Mouse (Mus musculus) forebrain, embryonic 11.5 days (tissue): ENCODE results near the gene Arl13b. TPM values are rescaled to one million over a fixed set of nuclear protein-coding genes. Genes with fewer than 3 reads are reported as not detected.

ENCODE experiments used
- ATAC-seq: fragments of 200-750 bp; cut with Nextera tagmentation; replicated peaks from 2 replicates; pipeline ENCODE4 v1.8.0; 2017; ENCODE audit warnings: moderate TSS enrichment; ENCODE audit not compliant: low FRiP score
- DNase-seq: peaks from one replicate; pipeline ENCODE4 v3.0.0-alpha.2; 2017; ENCODE audit warnings: low spot score
- H3K27ac ChIP-seq: fragments of 300-500 bp; sonication (generic); 2 replicates; pipeline ENCODE4 v1.5.1; 2014; ENCODE audit warnings: low read depth, low read length
- H3K27me3 ChIP-seq: fragments of 300-500 bp; sonication (generic); 2 replicates; pipeline ENCODE4 v1.6.1; 2014; ENCODE audit warnings: mild to moderate bottlenecking, low read length, mixed read lengths; ENCODE audit not compliant: control insufficient read depth, insufficient read depth
- H3K36me3 ChIP-seq: fragments of 300-500 bp; sonication (generic); 2 replicates; pipeline ENCODE4 v1.6.1; 2014; ENCODE audit warnings: mild to moderate bottlenecking, low read length, moderate library complexity, mixed read lengths; ENCODE audit not compliant: control insufficient read depth, insufficient read depth
- H3K4me1 ChIP-seq: fragments of 300-500 bp; sonication (generic); replicated peaks from 2 replicates; pipeline ENCODE4 v1.6.1; 2014; ENCODE audit warnings: low read length, mixed read lengths; ENCODE audit not compliant: control insufficient read depth, insufficient read depth
- H3K4me2 ChIP-seq: fragments of 300-500 bp; sonication (generic); 2 replicates; pipeline ENCODE4 v1.6.1; 2014; ENCODE audit warnings: low read depth, mild to moderate bottlenecking, low read length, moderate library complexity, mixed read lengths; ENCODE audit not compliant: severe bottlenecking
- H3K4me3 ChIP-seq: fragments of 300-500 bp; sonication (generic); 2 replicates; pipeline ENCODE4 v1.5.1; 2014; ENCODE audit warnings: low read depth, low read length
- H3K9ac ChIP-seq: fragments of 300-500 bp; sonication (generic); 2 replicates; pipeline ENCODE4 v1.6.1; 2014; ENCODE audit warnings: low read length
- H3K9me3 ChIP-seq: fragments of 300-500 bp; sonication (generic); 2 replicates; pipeline ENCODE4 v1.6.1; 2016; ENCODE audit warnings: low read length, mixed read lengths; ENCODE audit not compliant: control insufficient read depth
- WGBS: fragments of 180-500 bp; shearing (Covaris S2); extraction: QIAGEN DNeasy Blood & Tissue Kit; methylation state at CpG from one replicate; pipeline ENCODE4 v1.1.7; 2014; 5-methylcytosine and 5-hydroxymethylcytosine counted together
- polyA plus RNA-seq: library from polyadenylated mRNA; unstranded; fragments of >200 nt; fragmentation: Nextera tagmentation; extraction: Ambion mirVana; gene quantifications from 2 replicates; pipeline ENCODE4 v1.2.1, GENCODE M21; 2014

Gene Arl13b
- polyA plus RNA-seq, 1 experiment from 2014 or later: 15.8 TPM

GRCm38 (mm10) chr16:62832027-62832426 is 14.8 kb downstream of the Arl13b start:
- Histone ChIP-seq H3K9me3 (no peaks in the 10 kb centered on the region), H3K36me3 (no peaks in the 10 kb centered on the region), H3K4me2 (no peak overlapping the region), H3K4me3 (no peak overlapping the region), H3K9ac (no peak overlapping the region), H3K4me1 (no peaks in the 10 kb centered on the region), H3K27me3 (no peaks in the 10 kb centered on the region), H3K27ac (no peak overlapping the region)
- no peak for ATAC-seq
- 91% methylated on average over 2 of the region's 2 CpGs for WGBS
- no peak for DNase-seq

GRCm38 (mm10) chr16:62826156-62827001 is 20.5 kb downstream of the Arl13b start:
- Histone ChIP-seq H3K36me3 (no peaks in the 10 kb centered on the region), H3K4me1 (no peaks in the 10 kb centered on the region), H3K4me2 (no peak overlapping the region), H3K27me3 (no peaks in the 10 kb centered on the region), H3K9me3 (no peaks in the 10 kb centered on the region), H3K27ac (no peak overlapping the region), H3K9ac (no peak overlapping the region), H3K4me3 (no peak overlapping the region)
- DNase-seq (no peak), ATAC-seq (peak; percentile 51; the same call in 1 of the 2 replicates)
- WGBS: 79% methylated on average over 12 of the region's 12 CpGs

- Histone ChIP-seq H3K4me1 (no peaks in the 10 kb centered on the region), H3K4me3 (no peak overlapping the region), H3K9me3 (no peaks in the 10 kb centered on the region), H3K27ac (no peak overlapping the region), H3K36me3 (no peaks in the 10 kb centered on the region), H3K9ac (no peak overlapping the region), H3K4me2 (no peak overlapping the region), H3K27me3 (no peaks in the 10 kb centered on the region)
- no peak for ATAC-seq
- 95% methylated on average over 6 of the region's 6 CpGs for whole genome bisulfite sequencing
- no peak for DNase-seq
Observed at GRCm38 (mm10) chr16:62822472-62822871, 24.4 kb downstream of the Arl13b start.

- no peaks in the 10 kb centered on the region for H3K27me3 ChIP-seq
- no peak within 1 kb of the TSS for H3K4me3 ChIP-seq
- no peak for DNase-seq
- H3K9me3 ChIP-seq: no peaks in the 10 kb centered on the region
- no peaks in the 10 kb centered on the region for H3K4me1 ChIP-seq
- no peak within 1 kb of the TSS for H3K9ac ChIP-seq
- 86% methylated on average over 5 of the region's 5 CpGs for WGBS
- no peaks in the 10 kb centered on the region for H3K36me3 ChIP-seq
- H3K4me2 ChIP-seq: no peak within 1 kb of the TSS
- no peak within 1 kb of the TSS for H3K27ac ChIP-seq
- no peak for ATAC-seq
Observed at GRCm38 (mm10) chr16:62814491-62814890, 32.3 kb downstream of the Arl13b start, which contains the start of gene Stx19. Gene Stx19, plus strand, starts transcription at chr16:62814676.

GRCm38 (mm10) chr16:62813790-62814189 is 33.0 kb downstream of the Arl13b start:
- no peak for DNase-seq
- 76% methylated on average over 5 of the region's 5 CpGs for WGBS

GRCm38 (mm10) chr16:62810855-62811254 is 36.0 kb downstream of the Arl13b start:
- 92% methylated on average over 4 of the region's 4 CpGs for WGBS
- ATAC-seq: no peak

More at GRCm38 (mm10) chr16:62813790-62814189, 33.0 kb downstream of the Arl13b start:
- H3K4me3 ChIP-seq: no peak overlapping the region
- H3K4me2 ChIP-seq: no peak overlapping the region
- no peak for ATAC-seq
- no peaks in the 10 kb centered on the region for H3K36me3 ChIP-seq
- H3K9ac ChIP-seq: no peak overlapping the region
- no peak overlapping the region for H3K27ac ChIP-seq
- no peaks in the 10 kb centered on the region for H3K4me1 ChIP-seq
- no peaks in the 10 kb centered on the region for H3K9me3 ChIP-seq
- H3K27me3 ChIP-seq: no peaks in the 10 kb centered on the region

GRCm38 (mm10) chr16:62807249-62807979 is 39.4 kb downstream of the Arl13b start:
- DNase-seq: no peak
- 56% methylated on average over 8 of the region's 8 CpGs for WGBS

More at GRCm38 (mm10) chr16:62810855-62811254, 36.0 kb downstream of the Arl13b start:
- Histone ChIP-seq H3K9ac (no peak overlapping the region), H3K27ac (no peak overlapping the region), H3K27me3 (no peaks in the 10 kb centered on the region), H3K4me3 (no peak overlapping the region), H3K4me2 (no peak overlapping the region), H3K36me3 (no peaks in the 10 kb centered on the region), H3K4me1 (0 out of 2 replicates have a peak, but pooled peaks cover 3% of the 10 kb centered on the region), H3K9me3 (no peaks in the 10 kb centered on the region)
- DNase-seq: no peak

GRCm38 (mm10) chr16:62804621-62805020 is 42.2 kb downstream of the Arl13b start:
- no peak overlapping the region for H3K4me3 ChIP-seq
- no peaks in the 10 kb centered on the region for H3K27me3 ChIP-seq
- no peaks in the 10 kb centered on the region for H3K36me3 ChIP-seq
- H3K9me3 ChIP-seq: no peaks in the 10 kb centered on the region
- 91% methylated on average over 3 of the region's 3 CpGs for WGBS
- H3K9ac ChIP-seq: no peak overlapping the region
- no peak for ATAC-seq
- H3K4me2 ChIP-seq: no peak overlapping the region
- DNase-seq: no peak
- no peak overlapping the region for H3K27ac ChIP-seq
- 0 out of 2 replicates have a peak, but pooled peaks cover 3% of the 10 kb centered on the region for H3K4me1 ChIP-seq

More at GRCm38 (mm10) chr16:62807249-62807979, 39.4 kb downstream of the Arl13b start:
- Histone ChIP-seq H3K4me3 (no peak overlapping the region), H3K27ac (no peak overlapping the region), H3K9ac (no peak overlapping the region), H3K4me2 (0 out of 2 replicates have a peak overlapping the region, but pooled peaks have one; percentile 3), H3K4me1 (0 out of 2 replicates have a peak, but pooled peaks cover 3% of the 10 kb centered on the region), H3K27me3 (no peaks in the 10 kb centered on the region), H3K9me3 (no peaks in the 10 kb centered on the region), H3K36me3 (no peaks in the 10 kb centered on the region)
- ATAC-seq: peak; percentile 49
